Mouse (Mus musculus): ENCODE measurements at regions not wholly inside any gene's neighbourhood (a gene's known extent, or its start where the extent isn't known, plus 50 kb on each side); places are given as distances from the start of the nearest gene placed in this dataset.

- H3K27ac ChIP-seq, result no peak overlapping the region
- no peak for TF ChIP-seq CTCF (conservative IDR thresholded peaks at IDR 0.05)
- no peak for DNase-seq (ENCODE audit: low spot score in 2 of 2)
- no peak overlapping the region for H3K4me3 ChIP-seq
Observed at GRCm38 (mm10) chr8:39833251-39833650, 841.6 kb upstream of the Adam24 start.

DNA sequence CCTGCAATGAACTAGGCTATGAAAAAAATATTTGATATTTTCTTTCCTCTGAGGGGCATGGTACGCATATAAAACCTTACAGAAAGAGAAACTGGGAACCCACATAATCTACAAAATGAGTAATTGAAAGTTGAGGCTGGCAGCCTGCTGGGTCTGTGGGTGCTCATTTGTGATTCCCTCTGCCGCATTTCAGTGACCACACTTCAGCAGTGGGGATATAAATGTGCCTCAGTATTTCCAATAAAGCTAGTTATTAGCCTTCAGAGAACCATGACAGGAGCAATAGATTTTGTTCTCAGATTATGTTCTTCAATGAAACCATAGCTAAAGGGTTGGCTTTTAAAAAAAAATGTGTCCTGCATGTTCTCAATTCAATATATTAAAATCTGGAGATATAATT, 828.0 kb upstream of the Adam24 start:
- H3K4me3 ChIP-seq, result no peak overlapping the region
- no peak overlapping the region for H3K27ac ChIP-seq
- no peak for TF ChIP-seq CTCF (conservative IDR thresholded peaks at IDR 0.05)
- no peak for DNase-seq (ENCODE audit: low spot score in 2 of 2)

- no peak for DNase-seq (ENCODE audit: low spot score in 2 of 2)
- Histone ChIP-seq H3K4me3 (no peak overlapping the region), H3K27ac (no peak overlapping the region)
- no peak for TF ChIP-seq CTCF (conservative IDR thresholded peaks at IDR 0.05)
Observed at GRCm38 (mm10) chr8:39862544-39862943, 812.3 kb upstream of the Adam24 start.

DNA sequence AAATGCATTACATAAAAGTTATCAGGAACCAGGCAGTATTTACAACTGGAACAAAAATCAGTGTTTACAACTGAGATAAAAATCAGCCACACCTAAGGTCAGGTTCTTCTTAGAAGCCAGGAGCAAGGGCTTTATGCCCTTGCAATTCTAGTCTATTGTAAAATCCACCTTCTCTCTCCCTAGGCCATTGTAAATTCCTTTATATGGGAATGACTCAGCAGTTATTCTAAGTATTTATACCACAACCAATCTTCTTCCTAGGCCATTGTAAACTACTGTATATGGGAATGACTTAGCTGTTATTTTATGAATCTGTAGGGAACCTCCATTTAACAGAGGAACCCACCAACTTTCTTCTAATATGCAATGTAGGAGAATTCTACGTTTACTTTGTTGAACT, 772.6 kb upstream of the Adam24 start:
- no peak for DNase-seq (ENCODE audit: low spot score in 2 of 2)
- no peak overlapping the region for H3K4me3 ChIP-seq

GRCm38 (mm10) chr8:39912926-39913325, 762.0 kb upstream of the Adam24 start:
- Histone ChIP-seq H3K27ac (no peak overlapping the region), H3K4me3 (no peak overlapping the region)
- TF ChIP-seq CTCF (conservative IDR thresholded peaks at IDR 0.05), result no peak
- DNase-seq (ENCODE audit: low spot score in 2 of 2), result no peak

More for the DNA sequence above, 772.6 kb upstream of the Adam24 start:
- H3K27ac ChIP-seq, result no peak overlapping the region
- no peak for TF ChIP-seq CTCF (conservative IDR thresholded peaks at IDR 0.05)

GRCm38 (mm10) chr8:39921336-39921735, 753.5 kb upstream of the Adam24 start:
- no peak for DNase-seq (ENCODE audit: low spot score in 2 of 2)
- Histone ChIP-seq H3K4me3 (no peak overlapping the region), H3K27ac (no peak overlapping the region)
- no peak for TF ChIP-seq CTCF (conservative IDR thresholded peaks at IDR 0.05)

DNA sequence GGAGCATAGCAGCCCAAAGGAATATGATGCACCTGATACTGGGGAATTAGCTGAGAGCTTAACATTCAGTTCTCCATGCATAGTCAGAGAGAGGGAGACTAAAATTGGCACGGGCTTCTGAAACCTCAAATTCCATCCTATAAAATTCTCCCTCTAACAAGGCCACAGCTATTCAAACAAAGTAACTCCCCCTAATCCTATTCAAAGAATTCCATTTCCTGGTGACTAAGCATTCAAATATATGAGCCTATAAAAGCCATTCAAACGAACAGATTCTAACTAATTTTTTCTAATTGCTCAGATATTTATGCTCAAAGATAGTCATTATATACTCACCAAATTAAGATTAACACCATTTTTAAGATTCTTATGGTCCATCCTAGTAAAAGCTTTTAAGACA, 751.1 kb upstream of the Adam24 start:
- TF ChIP-seq CTCF (conservative IDR thresholded peaks at IDR 0.05), result no peak
- Histone ChIP-seq H3K27ac (no peak overlapping the region), H3K4me3 (no peak overlapping the region)
- DNase-seq (ENCODE audit: low spot score in 2 of 2), result no peak

GRCm38 (mm10) chr8:39950178-39950896, 724.5 kb upstream of the Adam24 start:
- Histone ChIP-seq H3K27ac (peak overlapping the region; percentile 28; the same call in 1 of the 2 replicates), H3K4me3 (no peak overlapping the region)
- no peak for TF ChIP-seq CTCF (conservative IDR thresholded peaks at IDR 0.05)
- DNase-seq (ENCODE audit: low spot score in 2 of 2), result peak; percentile 37 to 60

GRCm38 (mm10) chr8:39954497-39954896, 720.4 kb upstream of the Adam24 start:
- TF ChIP-seq CTCF (conservative IDR thresholded peaks at IDR 0.05), result no peak
- DNase-seq (ENCODE audit: low spot score in 2 of 2), result no peak
- Histone ChIP-seq H3K4me3 (no peak overlapping the region), H3K27ac (no peak overlapping the region)

GRCm38 (mm10) chr8:39954924-39955323, 720.0 kb upstream of the Adam24 start:
- TF ChIP-seq CTCF (conservative IDR thresholded peaks at IDR 0.05), result no peak
- Histone ChIP-seq H3K4me3 (no peak overlapping the region), H3K27ac (no peak overlapping the region)
- no peak for DNase-seq (ENCODE audit: low spot score in 2 of 2)

- no peak for DNase-seq (ENCODE audit: low spot score in 2 of 2)
- no peak overlapping the region for H3K27ac ChIP-seq
- no peak for TF ChIP-seq CTCF (conservative IDR thresholded peaks at IDR 0.05)
- H3K4me3 ChIP-seq, result no peak overlapping the region
Observed at GRCm38 (mm10) chr8:40005207-40005837, 669.6 kb upstream of the Adam24 start.

GRCm38 (mm10) chr8:40019281-40019943, 655.5 kb upstream of the Adam24 start:
- H3K27ac ChIP-seq, result no peak overlapping the region
- TF ChIP-seq CTCF (conservative IDR thresholded peaks at IDR 0.05), result no peak
- DNase-seq (ENCODE audit: low spot score in 2 of 2), result no peak
- no peak overlapping the region for H3K4me3 ChIP-seq

DNA sequence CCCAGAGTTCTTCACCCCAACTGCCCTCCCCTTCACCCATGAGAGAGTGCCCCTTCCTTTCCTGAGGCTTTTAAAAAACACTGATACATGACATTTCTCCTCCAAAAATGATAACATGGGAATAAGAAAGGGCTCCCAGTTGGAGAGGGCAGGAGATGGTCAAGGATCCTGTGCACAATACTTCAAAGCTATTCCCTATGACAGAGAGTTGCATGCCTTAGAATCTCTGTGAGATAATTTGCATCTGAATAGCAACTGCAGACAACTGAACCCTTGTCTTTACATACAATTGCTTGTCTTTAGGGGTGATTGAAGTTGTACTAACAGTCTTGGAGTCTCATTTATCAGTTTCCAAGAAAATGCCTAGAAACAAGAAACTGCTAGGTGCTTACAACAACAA, 610.7 kb upstream of the Adam24 start:
- TF ChIP-seq CTCF (conservative IDR thresholded peaks at IDR 0.05), result no peak
- Histone ChIP-seq H3K4me3 (no peak overlapping the region), H3K27ac (no peak overlapping the region)
- DNase-seq (ENCODE audit: low spot score in 2 of 2), result no peak

Measured in layer of hippocampus, adult 2 months (tissue).